Mouse (Mus musculus): ENCODE measurements around the gene Nod2.

- TF ChIP-seq POLR2A (IDR thresholded peaks at IDR 0.05; ENCODE audit: low read depth, low read length) (no peak), CTCF (IDR thresholded peaks at IDR 0.05; ENCODE audit: borderline replicate concordance, insufficient read depth, low read length) (no peak)
These were observed 21.4 kb downstream of the Nod2 start for GRCm38 (mm10) chr8:88668400-88669086.
